In genomic region chr7:6731930-6732329, GRCm38 (mm10) we compare ENCODE assay signal across 9 mouse cellular contexts. TPM values are rescaled to one million over a fixed set of nuclear protein-coding genes. Genes with fewer than 3 reads are reported as not detected.
DNase-seq lines count a peak whose midpoint lies in the region; ATAC-seq and TF ChIP-seq lines count a peak whose summit lies in the region.
"Had no signal": no experiment of that assay in that cellular context is flagged by ENCODE, and none has a peak within 500 bp of the region (broad histone marks: within the 10 kb centered on the region; RNA-seq: fewer than 3 reads in every experiment).

No protein-coding gene starts in this region.

- no peak for ATAC-seq in forebrain, embryonic 14.5 days
- ATAC-seq in limb, embryonic 15.5 days (ENCODE audit: insufficient number of reproducible peaks, low FRiP score, low TSS enrichment, low read depth): no peak
- ATAC-seq in stomach, embryonic 14.5 days (ENCODE audit: insufficient number of reproducible peaks, insufficient read depth, low FRiP score, low read depth): no peak
- ATAC-seq in CD4-positive, CD25-positive, alpha-beta regulatory T cell, adult 4 months: no peak

- WGBS in forebrain, embryonic 14.5 days: 50% methylated on average over 4 of the region's 4 CpGs
- 51% methylated on average over 4 of the region's 4 CpGs for WGBS in limb, embryonic 15.5 days
- WGBS in stomach, embryonic 14.5 days: 35% methylated on average over 4 of the region's 4 CpGs

- peak overlapping the region; percentile 43 for H3K4me2 ChIP-seq in forebrain, embryonic 14.5 days (ENCODE audit: low read length)
- H3K4me2 ChIP-seq in limb, embryonic 15.5 days: peak overlapping the region; percentile 43
- H3K4me2 ChIP-seq in stomach, embryonic 14.5 days (replicated peaks; ENCODE audit: low read depth, low read length): peak overlapping the region; percentile 41

- H3K4me1 ChIP-seq in forebrain, embryonic 14.5 days (ENCODE audit: control insufficient read depth, insufficient read depth, low read length): no peaks in the 10 kb centered on the region
- H3K4me1 ChIP-seq in limb, embryonic 15.5 days: peaks cover 7% of the 10 kb centered on the region; the same call in 1 of the 2 replicates
- H3K4me1 ChIP-seq in stomach, embryonic 14.5 days (ENCODE audit: control insufficient read depth, insufficient read depth, low read length): no peaks in the 10 kb centered on the region

- DNase-seq in layer of hippocampus, adult 2 months (ENCODE audit: low spot score in 2 of 2): no peak
- no peak for DNase-seq in layer of hippocampus, adult 9-10 months (ENCODE audit: low spot score)
- DNase-seq in forebrain, embryonic 14.5 days (ENCODE audit: low spot score): peak; percentile 17
- DNase-seq in retina, postnatal 1 day: no peak
- DNase-seq: kidney, adult 2 months had no signal

- H3K36me3 ChIP-seq in forebrain, embryonic 14.5 days (ENCODE audit: control insufficient read depth, insufficient read depth, low read length): no peaks in the 10 kb centered on the region
- H3K36me3 ChIP-seq in limb, embryonic 15.5 days: peaks cover 4% of the 10 kb centered on the region; the same call in 1 of the 2 replicates
- no peaks in the 10 kb centered on the region for H3K36me3 ChIP-seq in stomach, embryonic 14.5 days (ENCODE audit: control insufficient read depth, insufficient read depth, low read length)

- no peaks in the 10 kb centered on the region for H3K27me3 ChIP-seq in forebrain, embryonic 14.5 days (replicated peaks; ENCODE audit: control insufficient read depth, insufficient read depth, low read length)
- H3K27me3 ChIP-seq in limb, embryonic 15.5 days: no peaks in the 10 kb centered on the region
- H3K27me3 ChIP-seq in stomach, embryonic 14.5 days (ENCODE audit: control insufficient read depth, insufficient read depth, low read length): no peaks in the 10 kb centered on the region

- peak overlapping the region; percentile 79 for H3K4me3 ChIP-seq in layer of hippocampus, adult 2 months
- H3K4me3 ChIP-seq in forebrain, embryonic 14.5 days (ENCODE audit: low read depth, low read length): peak overlapping the region; percentile 56
- peak overlapping the region; percentile 61 for H3K4me3 ChIP-seq in limb, embryonic 15.5 days
- H3K4me3 ChIP-seq in stomach, embryonic 14.5 days (ENCODE audit: low read depth, low read length): peak overlapping the region; percentile 62
- H3K4me3 ChIP-seq: megakaryocyte, embryonic 14.5 days had no signal

- H3K9ac ChIP-seq in forebrain, embryonic 14.5 days (ENCODE audit: low read length): peak overlapping the region; percentile 58
- H3K9ac ChIP-seq in limb, embryonic 15.5 days: no peak overlapping the region
- peak overlapping the region; percentile 26; the same call in 1 of the 2 replicates for H3K9ac ChIP-seq in stomach, embryonic 14.5 days (replicated peaks; ENCODE audit: low read depth, low read length)

- H3K27ac ChIP-seq in layer of hippocampus, adult 2 months: no peak overlapping the region
- H3K27ac ChIP-seq in forebrain, embryonic 14.5 days (ENCODE audit: low read depth, low read length): 0 out of 2 replicates have a peak overlapping the region, but pooled peaks have one; percentile 3
- H3K27ac ChIP-seq in limb, embryonic 15.5 days: peak overlapping the region; percentile 55
- peak overlapping the region; percentile 24; the same call in 1 of the 2 replicates for H3K27ac ChIP-seq in stomach, embryonic 14.5 days (ENCODE audit: low read length)

- no peak for TF ChIP-seq CTCF in layer of hippocampus, adult 2 months (conservative IDR thresholded peaks at IDR 0.05)

- H3K9me3 ChIP-seq in forebrain, embryonic 14.5 days (replicated peaks; ENCODE audit: control insufficient read depth, low read length): peaks cover 26% of the 10 kb centered on the region
- peaks cover 18% of the 10 kb centered on the region for H3K9me3 ChIP-seq in limb, embryonic 15.5 days
- peaks cover 35% of the 10 kb centered on the region for H3K9me3 ChIP-seq in stomach, embryonic 14.5 days (ENCODE audit: control insufficient read depth, low read depth, low read length)

RNA-seq across cellular contexts. Expression of gene Usp29, which starts 1.6 kb away (rescaled TPM):
- 10 to 100 TPM; 29.7 to 31.6 TPM for total RNA-seq in layer of hippocampus, adult 2 months (2021)
- 15.5 and 21.9 TPM in 2 replicates for polyA plus RNA-seq in forebrain, embryonic 14.5 days (2014; fragmentation: Nextera tagmentation; extraction: Ambion mirVana)
- 9.6 and 10.7 TPM in 2 replicates for polyA plus RNA-seq in limb, embryonic 15.5 days (2015; fragmentation: Nextera tagmentation; extraction: Ambion mirVana)
- 9.1 TPM in 2 replicates for polyA plus RNA-seq in stomach, embryonic 14.5 days (2014; fragmentation: Nextera tagmentation; extraction: Ambion mirVana)
- polyA plus RNA-seq in CD4-positive, CD25-positive, alpha-beta regulatory T cell, adult 4 months (2017; shearing (Covaris generic)): under 1 TPM in 1 of 2 experiments, not detected in 1; 0.31 TPM

RNA-seq across cellular contexts. Expression of gene Peg3, which starts 1.7 kb away (rescaled TPM):
- total RNA-seq in layer of hippocampus, adult 2 months (2021): 100 to 1,000 TPM; 172 to 173 TPM
- polyA plus RNA-seq in forebrain, embryonic 14.5 days (2014; fragmentation: Nextera tagmentation; extraction: Ambion mirVana): 51.1 and 72.9 TPM in 2 replicates
- 213 and 261 TPM in 2 replicates for polyA plus RNA-seq in limb, embryonic 15.5 days (2015; fragmentation: Nextera tagmentation; extraction: Ambion mirVana)
- polyA plus RNA-seq in stomach, embryonic 14.5 days (2014; fragmentation: Nextera tagmentation; extraction: Ambion mirVana): 210 and 239 TPM in 2 replicates
- polyA plus RNA-seq in CD4-positive, CD25-positive, alpha-beta regulatory T cell, adult 4 months (2017; shearing (Covaris generic)): not detected

RNA-seq across cellular contexts. Expression of gene Zim1, which starts 35.7 kb away (rescaled TPM):
- total RNA-seq in layer of hippocampus, adult 2 months (2021): 1 to 10 TPM; 5.0 to 6.5 TPM
- 4.3 and 6.5 TPM in 2 replicates for polyA plus RNA-seq in forebrain, embryonic 14.5 days (2014; fragmentation: Nextera tagmentation; extraction: Ambion mirVana)
- 8.6 and 13.6 TPM in 2 replicates for polyA plus RNA-seq in limb, embryonic 15.5 days (2015; fragmentation: Nextera tagmentation; extraction: Ambion mirVana)
- 7.7 and 8.7 TPM in 2 replicates for polyA plus RNA-seq in stomach, embryonic 14.5 days (2014; fragmentation: Nextera tagmentation; extraction: Ambion mirVana)
- not detected for polyA plus RNA-seq in CD4-positive, CD25-positive, alpha-beta regulatory T cell, adult 4 months (2017; shearing (Covaris generic))

Comparison
In these comparisons a context has a peak if more than half of its experiments do, and no peak if none do; other contexts are left out.
1. RNA of gene Peg3, which starts 1.7 kb away (polyA plus RNA-seq): 213 to 261 TPM in limb, embryonic 15.5 days, 210 to 239 TPM in stomach, embryonic 14.5 days and 51.1 to 72.9 TPM in forebrain, embryonic 14.5 days; not detected in CD4-positive, CD25-positive, alpha-beta regulatory T cell, adult 4 months; every median in the first group is over 10 times any median in the second.
2. Peak in every context shown above with its lines, with median percentiles within 50 percentile points of each other: H3K4me3 ChIP-seq and H3K4me2 ChIP-seq.